Mouse (Mus musculus): ENCODE results near the gene Psmd9. TPM values are rescaled to one million over a fixed set of nuclear protein-coding genes. Genes with fewer than 3 reads are reported as not detected.

The Psmd9 gene
- polyA plus RNA-seq, 1 experiment from 2014 or later = 66.7 TPM

- Histone ChIP-seq H3K36me3 (ENCODE audit: control insufficient read depth, insufficient read depth, low read length) (peaks cover 61% of the 10 kb centered on the region), H3K9ac (ENCODE audit: low read depth, low read length) (no peak overlapping the region), H3K9me3 (replicated peaks; ENCODE audit: control insufficient read depth, low read length) (no peaks in the 10 kb centered on the region), H3K4me1 (ENCODE audit: control insufficient read depth, insufficient read depth, low read length) (peaks cover 11% of the 10 kb centered on the region), H3K4me2 (no peak overlapping the region), H3K4me3 (ENCODE audit: low read depth, low read length) (no peak overlapping the region), H3K27ac (ENCODE audit: low read depth, low read length) (no peak overlapping the region), H3K27me3 (ENCODE audit: control insufficient read depth, insufficient read depth, low read length) (no peaks in the 10 kb centered on the region)
- 50% methylated on average over 7 of the region's 7 CpGs for WGBS (ENCODE audit: insufficient replicate concordance)
- ATAC-seq (replicated peaks; ENCODE audit: insufficient number of reproducible peaks, low FRiP score, low TSS enrichment) = no peak
Measured at GRCm38 (mm10) chr5:123155425-123155824, 13.8 kb upstream of the Psmd9 start.

DNA sequence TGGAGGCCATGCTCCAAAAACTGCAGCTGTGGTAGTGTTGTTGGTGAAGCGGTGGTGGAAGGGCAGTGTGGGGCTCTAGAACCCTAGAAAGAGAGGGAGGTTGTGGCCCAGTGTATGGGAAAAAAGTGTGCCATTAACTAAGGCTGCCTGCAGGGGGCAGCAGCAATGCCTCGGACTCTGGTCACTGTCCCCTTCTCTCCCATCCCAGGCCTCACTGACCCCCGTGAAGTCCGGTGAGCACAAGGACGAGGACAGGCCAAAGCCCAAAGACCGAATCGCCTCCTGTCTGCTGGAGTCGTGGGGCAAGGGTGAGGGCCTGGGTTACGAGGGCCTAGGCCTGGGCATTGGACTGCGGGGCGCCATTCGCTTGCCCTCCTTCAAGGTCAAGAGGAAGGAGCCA lies 12.4 kb upstream of the Psmd9 start:
- Histone ChIP-seq H3K4me3 (ENCODE audit: low read depth, low read length) (no peak overlapping the region), H3K27ac (ENCODE audit: low read depth, low read length) (no peak overlapping the region), H3K9ac (ENCODE audit: low read depth, low read length) (no peak overlapping the region), H3K4me2 (no peak overlapping the region), H3K36me3 (ENCODE audit: control insufficient read depth, insufficient read depth, low read length) (peaks cover 69% of the 10 kb centered on the region), H3K9me3 (replicated peaks; ENCODE audit: control insufficient read depth, low read length) (no peaks in the 10 kb centered on the region), H3K27me3 (ENCODE audit: control insufficient read depth, insufficient read depth, low read length) (no peaks in the 10 kb centered on the region), H3K4me1 (ENCODE audit: control insufficient read depth, insufficient read depth, low read length) (no peaks in the 10 kb centered on the region)
- 87% methylated on average over 12 of the region's 12 CpGs for WGBS (ENCODE audit: insufficient replicate concordance)
- no peak for ATAC-seq (replicated peaks; ENCODE audit: insufficient number of reproducible peaks, low FRiP score, low TSS enrichment)

DNA sequence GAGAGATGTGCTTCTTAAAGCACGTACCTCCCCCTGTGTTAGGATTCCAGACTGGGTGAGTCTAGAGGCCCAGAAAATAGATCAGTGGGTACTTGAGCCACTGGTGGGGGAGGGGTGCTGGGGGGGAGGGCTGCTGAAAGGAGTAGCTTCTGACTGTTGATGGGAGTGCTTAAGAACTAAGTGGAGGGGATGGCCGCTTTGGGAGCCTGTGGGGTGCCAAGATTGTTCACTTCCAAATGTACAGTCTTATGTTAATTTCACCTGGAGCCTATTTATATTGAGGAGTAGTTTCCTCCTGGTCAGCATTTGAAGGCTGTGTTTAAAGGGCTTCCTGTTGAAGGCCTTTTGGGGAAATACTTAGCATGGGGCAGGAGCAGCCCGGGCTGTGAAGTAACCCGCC lies 11.2 kb upstream of the Psmd9 start:
- Histone ChIP-seq H3K9ac (ENCODE audit: low read depth, low read length) (no peak overlapping the region), H3K36me3 (ENCODE audit: control insufficient read depth, insufficient read depth, low read length) (peaks cover 62% of the 10 kb centered on the region), H3K4me3 (ENCODE audit: low read depth, low read length) (no peak overlapping the region), H3K27me3 (ENCODE audit: control insufficient read depth, insufficient read depth, low read length) (no peaks in the 10 kb centered on the region), H3K9me3 (replicated peaks; ENCODE audit: control insufficient read depth, low read length) (no peaks in the 10 kb centered on the region), H3K4me1 (ENCODE audit: control insufficient read depth, insufficient read depth, low read length) (no peaks in the 10 kb centered on the region), H3K27ac (ENCODE audit: low read depth, low read length) (no peak overlapping the region), H3K4me2 (no peak overlapping the region)
- WGBS (ENCODE audit: insufficient replicate concordance) = 72% methylated on average over 4 of the region's 4 CpGs
- no peak for ATAC-seq (replicated peaks; ENCODE audit: insufficient number of reproducible peaks, low FRiP score, low TSS enrichment)

DNA sequence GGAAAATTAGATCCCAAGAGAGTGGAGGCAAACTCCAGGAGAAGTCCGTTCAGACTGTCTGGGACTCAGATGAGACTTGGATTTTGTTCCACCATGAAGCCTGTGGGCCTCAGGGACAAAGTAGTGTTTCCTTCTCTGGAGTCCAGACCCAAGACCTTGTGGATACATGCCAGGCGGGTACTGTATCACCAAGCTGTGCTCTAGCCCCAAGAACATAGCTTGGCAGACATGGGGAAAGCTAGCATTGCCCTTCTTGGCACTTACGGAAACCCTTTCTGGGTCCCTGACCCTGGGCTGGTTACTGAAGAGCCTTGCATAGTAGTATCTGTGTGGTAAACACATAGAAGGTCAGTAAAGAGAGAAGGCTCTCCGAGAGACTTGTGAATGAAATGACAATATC lies 9.8 kb upstream of the Psmd9 start:
- H3K36me3 ChIP-seq (ENCODE audit: control insufficient read depth, insufficient read depth, low read length) = peaks cover 65% of the 10 kb centered on the region
- no peaks in the 10 kb centered on the region for H3K4me1 ChIP-seq (ENCODE audit: control insufficient read depth, insufficient read depth, low read length)
- H3K27ac ChIP-seq (ENCODE audit: low read depth, low read length) = no peak overlapping the region
- no peaks in the 10 kb centered on the region for H3K9me3 ChIP-seq (replicated peaks; ENCODE audit: control insufficient read depth, low read length)
- no peak overlapping the region for H3K4me3 ChIP-seq (ENCODE audit: low read depth, low read length)
- H3K9ac ChIP-seq (ENCODE audit: low read depth, low read length) = no peak overlapping the region
- WGBS (ENCODE audit: insufficient replicate concordance) = 87% methylated on average over 4 of the region's 4 CpGs
- no peak for ATAC-seq (replicated peaks; ENCODE audit: insufficient number of reproducible peaks, low FRiP score, low TSS enrichment)
- no peaks in the 10 kb centered on the region for H3K27me3 ChIP-seq (ENCODE audit: control insufficient read depth, insufficient read depth, low read length)
- no peak overlapping the region for H3K4me2 ChIP-seq

DNA sequence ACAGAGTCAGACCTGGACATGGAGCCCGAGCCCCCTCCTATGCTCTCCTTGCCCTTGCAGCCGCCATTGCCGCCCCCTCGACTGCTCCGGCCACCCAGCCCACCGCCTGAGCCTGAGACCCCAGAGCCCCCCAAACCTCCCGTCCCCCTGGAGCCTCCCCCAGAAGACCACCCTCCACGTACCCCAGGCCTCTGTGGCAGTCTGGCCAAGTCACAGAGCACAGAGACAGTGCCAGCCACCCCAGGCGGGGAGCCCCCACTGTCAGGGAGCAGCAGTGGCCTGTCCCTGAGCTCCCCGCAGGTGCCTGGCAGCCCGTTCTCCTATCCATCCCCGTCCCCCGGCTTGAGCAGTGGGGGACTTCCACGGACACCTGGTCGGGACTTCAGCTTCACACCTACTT lies 9.3 kb upstream of the Psmd9 start:
- H3K4me2 ChIP-seq = no peak overlapping the region
- no peak overlapping the region for H3K4me3 ChIP-seq (ENCODE audit: low read depth, low read length)
- no peaks in the 10 kb centered on the region for H3K9me3 ChIP-seq (replicated peaks; ENCODE audit: control insufficient read depth, low read length)
- H3K9ac ChIP-seq (ENCODE audit: low read depth, low read length) = no peak overlapping the region
- H3K27ac ChIP-seq (ENCODE audit: low read depth, low read length) = no peak overlapping the region
- no peaks in the 10 kb centered on the region for H3K4me1 ChIP-seq (ENCODE audit: control insufficient read depth, insufficient read depth, low read length)
- 96% methylated on average over 14 of the region's 15 CpGs for WGBS (ENCODE audit: insufficient replicate concordance)
- peaks cover 63% of the 10 kb centered on the region for H3K36me3 ChIP-seq (ENCODE audit: control insufficient read depth, insufficient read depth, low read length)
- no peaks in the 10 kb centered on the region for H3K27me3 ChIP-seq (ENCODE audit: control insufficient read depth, insufficient read depth, low read length)
- no peak for ATAC-seq (replicated peaks; ENCODE audit: insufficient number of reproducible peaks, low FRiP score, low TSS enrichment)

- WGBS (ENCODE audit: insufficient replicate concordance) = 91% methylated on average over 15 of the region's 15 CpGs
- 0 out of 2 replicates have a peak, but pooled peaks have one; percentile 32 for ATAC-seq (replicated peaks; ENCODE audit: insufficient number of reproducible peaks, low FRiP score, low TSS enrichment)
Measured at GRCm38 (mm10) chr5:123160341-123160740, 8.9 kb upstream of the Psmd9 start.

GRCm38 (mm10) chr5:123162942-123163341 lies 6.3 kb upstream of the Psmd9 start:
- H3K9ac ChIP-seq (ENCODE audit: low read depth, low read length) = no peak overlapping the region
- WGBS (ENCODE audit: insufficient replicate concordance) = 68% methylated on average over 9 of the region's 9 CpGs
- H3K27ac ChIP-seq (ENCODE audit: low read depth, low read length) = no peak overlapping the region
- H3K4me3 ChIP-seq (ENCODE audit: low read depth, low read length) = no peak overlapping the region
- ATAC-seq (replicated peaks; ENCODE audit: insufficient number of reproducible peaks, low FRiP score, low TSS enrichment) = no peak
- H3K9me3 ChIP-seq (replicated peaks; ENCODE audit: control insufficient read depth, low read length) = no peaks in the 10 kb centered on the region
- H3K4me1 ChIP-seq (ENCODE audit: control insufficient read depth, insufficient read depth, low read length) = no peaks in the 10 kb centered on the region
- peaks cover 62% of the 10 kb centered on the region for H3K36me3 ChIP-seq (ENCODE audit: control insufficient read depth, insufficient read depth, low read length)
- no peaks in the 10 kb centered on the region for H3K27me3 ChIP-seq (ENCODE audit: control insufficient read depth, insufficient read depth, low read length)
- H3K4me2 ChIP-seq = no peak overlapping the region

More at GRCm38 (mm10) chr5:123160341-123160740, 8.9 kb upstream of the Psmd9 start:
- Histone ChIP-seq H3K4me2 (no peak overlapping the region), H3K9ac (ENCODE audit: low read depth, low read length) (no peak overlapping the region), H3K36me3 (ENCODE audit: control insufficient read depth, insufficient read depth, low read length) (peaks cover 62% of the 10 kb centered on the region), H3K27me3 (ENCODE audit: control insufficient read depth, insufficient read depth, low read length) (no peaks in the 10 kb centered on the region), H3K4me3 (ENCODE audit: low read depth, low read length) (no peak overlapping the region), H3K4me1 (ENCODE audit: control insufficient read depth, insufficient read depth, low read length) (no peaks in the 10 kb centered on the region), H3K27ac (ENCODE audit: low read depth, low read length) (no peak overlapping the region), H3K9me3 (replicated peaks; ENCODE audit: control insufficient read depth, low read length) (no peaks in the 10 kb centered on the region)

DNA sequence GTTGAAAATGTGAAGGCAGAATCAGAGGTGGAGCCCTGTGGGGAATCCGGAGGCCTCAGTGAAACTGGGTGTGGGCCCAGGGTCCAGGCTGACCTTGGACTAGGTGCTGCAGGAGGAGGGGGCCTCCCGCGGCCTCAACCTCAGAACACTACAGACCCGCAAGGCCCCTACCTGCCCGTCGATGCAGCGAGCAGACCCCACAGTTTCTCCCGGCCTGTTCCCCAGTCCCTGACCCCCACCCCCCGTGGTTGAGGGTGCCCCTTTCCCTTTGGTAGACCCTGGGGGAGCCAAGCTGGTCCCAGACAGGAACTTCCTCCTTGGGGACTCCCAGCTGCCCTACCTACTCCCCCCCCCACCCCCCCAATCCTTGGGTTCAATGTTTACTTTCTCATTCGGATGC lies 2.8 kb upstream of the Psmd9 start:
- H3K27me3 ChIP-seq (ENCODE audit: control insufficient read depth, insufficient read depth, low read length) = no peaks in the 10 kb centered on the region
- peaks cover 33% of the 10 kb centered on the region for H3K36me3 ChIP-seq (ENCODE audit: control insufficient read depth, insufficient read depth, low read length)
- no peak; the same call in 1 of the 2 replicates for ATAC-seq (replicated peaks; ENCODE audit: insufficient number of reproducible peaks, low FRiP score, low TSS enrichment)
- H3K4me3 ChIP-seq (ENCODE audit: low read depth, low read length) = no peak overlapping the region
- WGBS (ENCODE audit: insufficient replicate concordance) = 91% methylated on average over 10 of the region's 10 CpGs
- H3K4me2 ChIP-seq = no peak overlapping the region
- H3K4me1 ChIP-seq (ENCODE audit: control insufficient read depth, insufficient read depth, low read length) = no peaks in the 10 kb centered on the region
- H3K9ac ChIP-seq (ENCODE audit: low read depth, low read length) = no peak overlapping the region
- H3K9me3 ChIP-seq (replicated peaks; ENCODE audit: control insufficient read depth, low read length) = no peaks in the 10 kb centered on the region
- no peak overlapping the region for H3K27ac ChIP-seq (ENCODE audit: low read depth, low read length)

DNA sequence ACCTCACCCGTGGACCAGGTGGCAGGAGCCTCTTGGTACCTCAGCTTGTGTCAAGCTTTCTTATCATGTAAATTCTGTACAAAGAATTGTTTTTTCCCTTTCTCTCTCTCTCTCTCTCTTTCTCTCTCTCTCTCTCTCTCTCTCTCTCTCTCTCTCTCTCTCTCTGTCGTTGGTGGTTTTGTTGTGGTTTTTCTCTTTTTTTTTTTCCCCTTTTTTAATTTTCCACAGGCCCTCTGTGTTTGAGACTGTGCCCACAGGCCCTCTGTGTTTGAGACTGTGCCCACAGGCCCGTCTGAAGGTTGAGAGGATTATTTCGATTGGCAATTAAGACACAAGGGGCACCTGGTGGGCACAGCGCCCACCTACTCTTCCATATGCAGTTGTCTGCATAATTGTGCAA lies 1.6 kb upstream of the Psmd9 start:
- Histone ChIP-seq H3K36me3 (ENCODE audit: control insufficient read depth, insufficient read depth, low read length) (peaks cover 29% of the 10 kb centered on the region), H3K4me1 (ENCODE audit: control insufficient read depth, insufficient read depth, low read length) (no peaks in the 10 kb centered on the region; the same call in 1 of the 2 replicates), H3K27me3 (ENCODE audit: control insufficient read depth, insufficient read depth, low read length) (no peaks in the 10 kb centered on the region), H3K4me3 (ENCODE audit: low read depth, low read length) (no peak overlapping the region), H3K27ac (ENCODE audit: low read depth, low read length) (no peak overlapping the region), H3K9me3 (replicated peaks; ENCODE audit: control insufficient read depth, low read length) (no peaks in the 10 kb centered on the region), H3K9ac (ENCODE audit: low read depth, low read length) (no peak overlapping the region), H3K4me2 (no peak overlapping the region)
- no peak for ATAC-seq (replicated peaks; ENCODE audit: insufficient number of reproducible peaks, low FRiP score, low TSS enrichment)
- 81% methylated on average over 5 of the region's 5 CpGs for WGBS (ENCODE audit: insufficient replicate concordance)

All from heart, embryonic 11.5 days (tissue).